In the genomic region with DNA sequence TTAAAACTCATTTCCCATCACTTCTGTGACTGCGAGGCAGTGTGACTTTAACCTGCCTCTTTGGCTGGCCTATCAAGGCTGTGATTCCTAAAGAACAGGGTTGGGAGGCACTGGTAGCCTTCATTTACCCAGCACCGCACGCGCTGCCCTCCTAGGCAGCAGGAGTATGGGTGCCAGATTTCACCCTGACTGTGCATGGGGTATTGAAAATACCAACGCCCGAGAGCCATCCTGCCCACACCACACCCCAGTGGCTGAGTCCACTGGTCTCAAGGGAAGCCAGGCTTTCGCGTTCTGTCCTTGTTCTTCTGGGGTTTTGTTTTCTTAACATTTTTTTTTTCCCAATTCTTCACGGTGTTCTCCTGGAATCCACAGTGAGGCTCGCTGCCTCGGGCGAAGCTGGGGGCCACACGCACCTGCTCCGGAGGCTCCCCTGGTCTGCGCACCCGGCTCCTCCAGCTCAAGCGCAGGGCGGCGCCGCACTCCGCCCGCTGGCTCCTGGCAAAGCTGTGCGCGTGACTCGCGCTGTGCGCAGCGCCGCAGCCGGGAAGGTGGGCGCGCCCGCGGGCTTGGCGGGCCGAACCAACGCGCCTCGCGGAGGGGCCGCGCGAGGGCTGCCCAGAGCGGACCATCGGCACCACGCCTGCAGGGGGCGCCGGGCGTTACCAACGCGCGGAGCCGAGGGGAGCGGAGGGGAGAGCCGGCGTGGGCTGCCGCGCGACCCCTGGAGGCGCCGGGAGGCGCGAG, we compare ENCODE assay signal across 8 mouse cellular contexts. TPM values are rescaled to one million over a fixed set of nuclear protein-coding genes. Genes with fewer than 3 reads are reported as not detected.
A peak's percentile ranks its signal among the peaks of the same experiment; 100 is the strongest.
DNase-seq lines count a peak whose midpoint lies in the region; ATAC-seq and TF ChIP-seq lines count a peak whose summit lies in the region.

Gene Rusc2 (plus strand): TSS at position 572 of the 747 bp plus-strand sequence.

- peak; percentile 69 for TF ChIP-seq POLR2A in lung, adult 2 months (IDR thresholded peaks at IDR 0.05; ENCODE audit: borderline replicate concordance, extremely low read depth, low read depth, low read length)
- TF ChIP-seq POLR2A in thymus, adult 2 months (IDR thresholded peaks at IDR 0.05; ENCODE audit: control insufficient read depth, extremely low read depth, insufficient read depth, low read length, poor library complexity), result no peak

- TF ChIP-seq CTCF in lung, adult 2 months (IDR thresholded peaks at IDR 0.05; ENCODE audit: insufficient read depth, low read length), result no peak
- TF ChIP-seq CTCF in thymus, adult 2 months (IDR thresholded peaks at IDR 0.05; ENCODE audit: borderline replicate concordance, control insufficient read depth, extremely low read depth, insufficient read depth, low read length, poor library complexity), result peak; percentile 69; the same call in 1 of the 2 replicates

- H3K27me3 ChIP-seq in neural tube, embryonic 15.5 days (replicated peaks), result no peaks in the 10 kb centered on the region
- no peaks in the 10 kb centered on the region; the same call in 1 of the 2 replicates for H3K27me3 ChIP-seq in thymus, adult 2 months (ENCODE audit: control insufficient read depth, insufficient read depth, low read length)

- H3K9me3 ChIP-seq in neural tube, embryonic 15.5 days (replicated peaks), result no peaks in the 10 kb centered on the region

- H3K27ac ChIP-seq in neural tube, embryonic 15.5 days (replicated peaks), result peak within 1 kb of the TSS; percentile 89
- H3K27ac ChIP-seq in thymus, adult 2 months (ENCODE audit: control insufficient read depth, insufficient read depth, low read length), result no peak within 1 kb of the TSS

- H3K4me1 ChIP-seq in lung, adult 2 months (ENCODE audit: control insufficient read depth, insufficient read depth, low read length), result peaks cover 12% of the 10 kb centered on the region
- peaks cover 38% of the 10 kb centered on the region for H3K4me1 ChIP-seq in neural tube, embryonic 15.5 days
- H3K4me1 ChIP-seq in thymus, adult 2 months (replicated peaks; ENCODE audit: control insufficient read depth, insufficient read depth, low read length), result peaks cover 5% of the 10 kb centered on the region; the same call in 1 of the 2 replicates

- H3K9ac ChIP-seq in neural tube, embryonic 15.5 days (replicated peaks), result peak within 1 kb of the TSS; percentile 93

- intact Hi-C loops in heart, postnatal 36 days (cut with DNase I), result loop anchor here (1.0 to 5.0 kb wide), 6 partner anchors 13 to 334 kb away; partner anchors contain the start of gene Atp8b5

- H3K36me3 ChIP-seq in neural tube, embryonic 15.5 days, result no peaks in the 10 kb centered on the region
- H3K36me3 ChIP-seq in thymus, adult 2 months (ENCODE audit: control insufficient read depth, insufficient read depth, low read length), result no peaks in the 10 kb centered on the region

- peak; percentile 94 for ATAC-seq in neural tube, embryonic 15.5 days (ENCODE audit: low FRiP score)

- H3K4me2 ChIP-seq in neural tube, embryonic 15.5 days, result peak within 1 kb of the TSS; percentile 88

- WGBS in lung, adult 2 months, result under 1% methylated on average over 63 of the region's 63 CpGs
- WGBS in neural tube, embryonic 15.5 days, result under 1% methylated on average over 63 of the region's 63 CpGs
- 1% methylated on average over 63 of the region's 63 CpGs for WGBS in thymus, adult 2 months

- DNase-seq in ES-CJ7 (ENCODE audit: low read depth, low spot score), result peak; percentile 79
- peak; percentile 90 to 98 for DNase-seq in cerebellum, adult 18-20 months
- peak; percentile 81 for DNase-seq in forelimb bud, embryonic 11.5 days (ENCODE audit: low read depth, low spot score)
- DNase-seq in heart, postnatal 36 days, result peak; percentile 93 to 96
- DNase-seq in layer of hippocampus, adult 8-10 months (ENCODE audit: low spot score in 2 of 2), result peak; percentile 83 to 92
- peak; percentile 90 for DNase-seq in lung, adult 2 months
- peak; percentile 68 for DNase-seq in thymus, adult 2 months

- H3K4me3 ChIP-seq in lung, adult 2 months (replicated peaks; ENCODE audit: extremely low read depth, low read depth, low read length), result peak within 1 kb of the TSS; percentile 77
- H3K4me3 ChIP-seq in neural tube, embryonic 15.5 days (replicated peaks), result peak within 1 kb of the TSS; percentile 86
- peak within 1 kb of the TSS; percentile 11 for H3K4me3 ChIP-seq in thymus, adult 2 months (ENCODE audit: control insufficient read depth, insufficient read depth, low read length)

RNA-seq across cellular contexts. Expression of gene Rusc2, which starts in this region (rescaled TPM):
- total RNA-seq in heart, postnatal 36 days (2021), result 10 to 100 TPM; 45.5 to 46.0 TPM
- total RNA-seq in layer of hippocampus, adult 8-10 months (2022), result 100 to 1,000 TPM; 117 to 120 (median 117) TPM
- polyA plus RNA-seq in lung, adult 2 months (2012; rRNA removed), result 91.1 and 92.8 TPM in 2 replicates
- 69.2 and 82.7 TPM in 2 replicates for polyA plus RNA-seq in neural tube, embryonic 15.5 days (2015; fragmentation: Nextera tagmentation; extraction: Ambion mirVana)
- polyA plus RNA-seq in thymus, adult 2 months (2012; rRNA removed), result 4.2 and 4.3 TPM in 2 replicates

Comparison
In these comparisons a context has a peak if more than half of its experiments do, and no peak if none do; other contexts are left out.
1. RNA of gene Rusc2 (polyA plus RNA-seq): 91.1 to 92.8 TPM in lung, adult 2 months and 69.2 to 82.7 TPM in neural tube, embryonic 15.5 days; 4.2 to 4.3 TPM in thymus, adult 2 months; every median in the first group is over 10 times any median in the second.
2. H3K4me3 ChIP-seq: peak in every context shown above with its lines; median percentile 86 in neural tube, embryonic 15.5 days; 77 in lung, adult 2 months; 11 in thymus, adult 2 months.
3. Peak in every context shown above with its lines, with median percentiles within 50 percentile points of each other: DNase-seq.